Mouse (Mus musculus) heart, postnatal 14 days (tissue): Measurements from ENCODE around the gene Agpat2. TPM values are rescaled to one million over a fixed set of nuclear protein-coding genes. Genes with fewer than 3 reads are reported as not detected.
A peak's percentile ranks its signal among the peaks of the same experiment; 100 is the strongest.

Experiments used
- DNase-seq, 2 experiments: peaks; one replicate each; pipeline ENCODE4 v3.0.0; 2021 to 2022
- intact Hi-C: fragments of 180-260 bp; cut with DNase I; formaldehyde crosslinking; loops from one replicate; pipeline ENCODE4 v1.15.1; 2025
- long read RNA-seq, 2 experiments: library from polyadenylated mRNA; stranded (forward); transcript quantifications; one replicate each; pipeline ENCODE4 v2.0.0; 2021
- total RNA-seq, 2 experiments: library from RNA; stranded (reverse); gene quantifications; 2 replicates each; pipeline ENCODE4 v1.2.3; 2021

Gene Agpat2
- total RNA-seq = 10 to 100 TPM; 47.8 to 51.8 TPM
- long read RNA-seq, experiment 1, transcript Agpat2-202 (6 exons, 1,273 nt) = minor isoform, 10 of 141 reads
- long read RNA-seq, experiment 1, transcript Agpat2-201 (6 exons, 1,489 nt) = major isoform, 114 of 141 reads
- long read RNA-seq, experiment 1, partial matches to known transcripts = 12 of 141 reads
- long read RNA-seq, experiment 1, other reads (novel, unspliced or antisense) = 4 of 141 reads
- long read RNA-seq, experiment 2, transcript Agpat2-202 (6 exons, 1,273 nt) = minor isoform, 6 of 149 reads
- long read RNA-seq, experiment 2, transcript Agpat2-201 (6 exons, 1,489 nt) = major isoform, 127 of 149 reads
- long read RNA-seq, experiment 2, partial matches to known transcripts = 16 of 149 reads
- long read RNA-seq, experiment 2, other reads (novel, unspliced or antisense) = 0 of 149 reads

DNA sequence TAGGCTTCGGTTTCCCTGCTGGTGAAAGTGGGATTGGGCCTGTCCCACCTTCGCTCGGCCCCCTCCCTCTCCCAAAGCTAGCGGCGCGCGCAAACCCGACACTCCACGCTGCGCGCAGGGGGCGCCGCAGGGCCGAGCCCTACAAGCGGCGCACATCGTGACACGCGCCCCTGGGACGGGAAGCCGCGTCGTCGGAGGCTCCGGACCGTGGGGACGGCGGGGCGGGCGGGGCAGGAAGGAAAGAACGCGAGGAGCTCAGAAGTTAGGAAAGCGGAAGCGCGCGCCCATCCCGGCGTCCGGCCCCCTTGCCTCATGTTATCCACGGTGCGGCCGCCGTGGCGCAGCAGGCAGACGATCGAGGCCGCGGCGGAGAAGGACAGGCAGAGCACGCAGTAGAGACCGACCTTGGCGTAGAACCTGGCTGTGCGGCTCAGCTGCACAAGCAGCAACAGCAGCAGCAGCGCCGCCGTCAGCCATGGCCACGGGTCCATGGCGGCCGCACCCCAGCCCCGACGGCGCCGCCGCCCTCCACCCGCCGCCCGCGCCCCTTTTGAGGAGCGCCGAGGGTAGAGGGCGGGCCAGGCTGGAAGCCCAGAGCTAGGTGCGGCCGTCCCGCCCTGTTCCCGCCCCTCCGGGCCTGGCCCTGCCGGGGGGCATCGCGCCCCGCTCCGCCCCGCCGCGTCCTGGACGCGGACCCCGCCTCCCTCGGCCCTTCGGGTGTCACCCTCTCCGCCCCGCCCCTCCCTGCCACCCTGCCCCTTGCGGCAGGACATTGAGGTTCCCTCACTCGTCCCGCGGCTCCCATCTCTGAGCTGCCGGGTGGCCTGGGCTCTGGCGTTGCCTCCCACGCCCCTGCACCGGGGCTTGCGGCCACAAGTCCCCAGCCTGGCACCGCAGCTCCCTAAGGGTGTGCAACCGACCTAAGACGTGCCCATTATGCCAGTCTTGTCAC, at the start of gene Agpat2:
Gene Agpat2 (minus strand): TSS at position 698 of the 952 bp plus-strand sequence.
- intact Hi-C loops = no loop called here

DNA sequence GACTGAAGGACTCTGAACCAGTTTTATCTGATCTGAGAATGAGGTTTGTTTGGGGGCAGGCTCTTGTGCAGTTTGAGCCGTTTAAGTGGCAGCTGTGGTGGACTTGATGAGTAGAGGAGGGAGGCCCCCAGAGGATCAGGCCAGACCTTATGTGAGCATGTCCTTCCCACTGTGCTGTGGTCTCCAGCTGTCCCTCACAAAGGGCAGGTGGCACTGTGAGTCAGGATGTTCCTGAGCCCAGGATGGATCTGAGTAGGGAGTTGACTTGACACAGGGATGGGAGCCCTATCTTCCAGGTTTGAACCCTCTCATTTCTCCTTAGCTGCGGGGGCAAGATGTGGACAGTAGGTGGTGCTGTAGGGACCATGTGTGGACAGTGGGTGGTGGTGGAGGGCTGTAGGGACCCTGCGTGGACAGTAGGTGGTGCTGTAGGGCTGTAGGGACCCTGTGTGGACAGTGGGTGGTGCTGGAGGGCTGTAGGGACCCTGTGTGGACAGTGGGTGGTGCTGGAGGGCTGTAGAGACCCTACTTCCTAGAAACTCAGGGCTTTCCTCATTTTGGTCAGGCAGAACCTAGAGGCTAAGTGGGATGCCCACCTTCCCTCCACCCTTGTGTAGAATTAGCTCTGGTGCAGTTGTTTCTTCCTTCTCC, 42.6 kb upstream of the Agpat2 start:
- intact Hi-C loops = loop anchor here (1.0 to 10.0 kb wide), 3 partner anchors 318 to 591 kb away; partner anchors contain the start of gene Rexo4
- DNase-seq = peak; percentile 74 to 80

More for the DNA sequence above, at the start of gene Agpat2:
- peak; percentile 83 to 85 for DNase-seq

GRCm38 (mm10) chr2:26643942-26644341, 39.7 kb upstream of the Agpat2 start:
- peak in 1 of 2 experiments; percentile 51 for DNase-seq
- intact Hi-C loops = loop anchor here (10.0 kb wide), 1 partner anchor 321 kb away; the partner anchor contains the start of gene Rexo4

DNA sequence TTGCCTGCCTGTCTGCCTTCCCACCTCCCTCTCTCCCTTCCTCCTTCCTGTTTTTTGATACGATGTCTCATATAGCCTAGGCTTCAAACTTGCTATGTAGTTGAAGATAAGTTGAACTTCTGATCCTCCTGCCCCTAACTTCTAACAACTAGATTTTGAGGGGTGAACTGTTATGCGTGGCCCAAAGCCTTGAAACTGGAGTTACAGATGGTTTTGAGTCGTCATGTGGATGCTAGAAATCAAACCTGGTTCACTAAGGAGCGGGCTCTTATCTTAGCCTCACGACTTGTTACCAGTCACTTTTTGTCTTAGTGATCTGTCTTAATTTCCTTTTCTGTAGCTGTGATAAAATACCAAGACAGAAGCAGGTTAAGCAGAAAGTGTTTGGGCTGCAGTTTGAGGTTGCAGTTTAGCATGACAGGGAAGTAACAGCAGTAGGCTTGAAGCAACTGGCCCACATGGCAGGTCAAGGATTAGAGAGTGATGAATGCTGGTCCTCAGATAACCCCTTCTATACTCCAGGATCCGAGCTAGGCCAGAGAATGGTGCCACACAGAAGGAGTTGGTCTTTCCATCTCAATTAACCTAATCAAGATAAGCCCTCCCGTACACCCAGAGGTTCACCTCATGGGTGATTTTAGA, 36.9 kb upstream of the Agpat2 start:
- intact Hi-C loops = loop anchor here (10.0 kb wide), 1 partner anchor 324 kb away; the partner anchor contains the start of gene Rexo4
- no peak for DNase-seq

DNA sequence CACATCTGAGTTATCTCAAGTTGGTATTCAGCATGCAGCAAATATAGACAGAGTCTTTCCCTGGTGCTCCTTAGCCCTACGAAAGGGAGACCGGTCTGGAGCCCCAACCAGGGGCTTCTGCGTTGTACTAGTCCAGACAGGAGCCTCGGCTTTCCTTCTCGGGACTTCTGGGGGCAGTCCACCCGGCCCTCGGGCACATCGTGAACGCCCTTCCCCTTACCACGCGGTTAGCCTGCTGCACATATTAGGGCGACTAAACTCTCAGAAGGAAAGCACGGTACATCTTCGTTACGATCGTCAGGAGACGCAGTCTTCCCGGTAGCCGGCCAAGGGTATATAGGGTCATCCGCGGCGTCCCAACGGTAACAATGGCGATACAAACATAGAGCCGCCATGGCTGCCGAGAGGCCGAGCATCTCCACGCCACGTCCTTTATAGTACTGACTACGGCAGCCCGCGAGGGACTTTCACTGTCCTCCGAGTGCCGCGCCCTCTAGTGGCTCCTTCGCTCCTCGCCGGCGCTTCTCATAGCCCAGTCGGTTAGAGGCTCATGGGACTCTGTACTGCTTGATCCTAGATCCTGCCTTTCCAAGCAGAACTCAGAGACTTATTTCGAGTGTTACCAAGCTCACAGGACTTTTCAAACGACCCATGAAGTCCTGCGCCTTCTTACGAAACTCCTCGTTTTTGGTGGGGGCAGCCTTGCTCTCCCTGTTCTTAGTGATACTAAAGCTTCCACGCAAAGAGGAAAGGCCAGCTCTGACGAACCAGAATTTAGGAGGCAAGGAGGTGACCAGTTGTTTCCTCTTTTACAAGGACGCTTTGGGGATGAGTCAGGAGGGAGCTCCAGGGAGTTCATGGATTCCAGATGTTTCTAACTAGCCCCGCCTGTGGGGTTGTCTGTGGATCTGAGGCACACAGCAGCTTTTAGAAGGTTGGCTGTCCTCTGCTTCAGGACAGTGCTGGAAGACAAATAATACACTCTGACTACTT, 35.9 kb upstream of the Agpat2 start:
- intact Hi-C loops = loop anchor here (2.0 to 10.0 kb wide), 2 partner anchors 33 to 325 kb away; partner anchors contain the start of gene Rexo4

DNA sequence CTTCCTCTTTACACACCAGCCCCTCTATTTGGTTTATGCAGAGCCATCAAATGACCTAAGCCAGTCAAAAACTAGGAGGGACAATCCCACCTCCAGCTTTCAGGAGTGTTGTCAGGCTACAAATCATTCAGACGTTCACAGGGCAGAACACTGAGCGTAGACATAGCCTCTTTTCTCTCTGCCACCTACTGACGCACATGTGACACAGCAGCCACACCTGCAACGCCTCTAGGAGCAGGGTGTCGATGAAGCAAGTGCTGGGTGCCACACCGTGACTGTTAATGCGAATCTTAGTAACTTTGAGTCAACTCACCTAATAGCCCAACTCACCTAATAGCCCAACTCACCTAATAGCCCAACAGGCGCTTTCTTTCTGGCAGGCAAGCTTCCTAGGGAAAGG, 34.9 kb upstream of the Agpat2 start:
- intact Hi-C loops = loop anchor here (2.0 kb wide), 1 partner anchor 32 kb away; no protein-coding TSS in a partner anchor
- DNase-seq = peak; percentile 12 to 53

More for the DNA sequence above, 35.9 kb upstream of the Agpat2 start:
- peak; percentile 97 to 99 for DNase-seq

DNA sequence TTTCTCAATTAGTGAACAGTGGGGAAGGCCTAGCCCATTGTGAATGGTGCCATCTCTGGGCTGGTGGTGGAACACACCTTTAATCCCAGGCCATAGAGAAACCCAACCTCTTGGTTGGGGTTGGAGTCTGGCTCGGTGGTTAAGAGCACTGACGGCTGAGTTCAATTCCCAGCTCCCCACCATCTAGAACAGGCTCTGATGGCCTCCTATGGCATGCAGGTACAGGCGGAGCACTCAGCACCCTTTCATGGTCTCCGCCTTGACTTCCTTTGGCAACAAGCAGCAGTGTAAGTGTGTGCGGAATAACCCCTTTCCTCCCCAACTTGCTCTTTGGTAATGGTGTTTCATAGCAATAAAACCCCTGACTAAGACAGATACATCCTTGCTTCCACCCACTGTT, 34.4 kb upstream of the Agpat2 start:
- intact Hi-C loops = loop anchor here (2.0 kb wide), 1 partner anchor 32 kb away; no protein-coding TSS in a partner anchor
- no peak for DNase-seq

DNA sequence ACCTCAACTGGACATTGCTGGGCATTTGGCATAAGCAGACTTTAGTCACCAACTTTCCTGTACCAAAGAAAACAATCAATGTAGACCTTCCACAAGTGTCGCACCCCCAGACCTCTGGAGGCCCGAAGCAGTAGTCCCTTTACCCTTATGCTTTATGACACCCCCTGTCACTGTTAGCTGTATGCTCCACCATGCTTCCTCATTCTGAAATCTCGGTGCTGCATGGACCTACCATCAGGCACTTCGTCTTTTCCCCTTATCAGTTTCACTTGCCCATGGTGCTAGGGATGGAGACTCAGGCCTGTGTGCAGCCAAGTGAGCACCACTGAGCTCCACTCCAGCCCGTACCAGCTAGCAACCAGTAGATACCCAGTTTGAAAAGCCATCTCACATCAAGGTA, 33.8 kb upstream of the Agpat2 start:
- intact Hi-C loops = loop anchor here (2.0 kb wide), 1 partner anchor 31 kb away; no protein-coding TSS in a partner anchor
- no peak for DNase-seq

DNA sequence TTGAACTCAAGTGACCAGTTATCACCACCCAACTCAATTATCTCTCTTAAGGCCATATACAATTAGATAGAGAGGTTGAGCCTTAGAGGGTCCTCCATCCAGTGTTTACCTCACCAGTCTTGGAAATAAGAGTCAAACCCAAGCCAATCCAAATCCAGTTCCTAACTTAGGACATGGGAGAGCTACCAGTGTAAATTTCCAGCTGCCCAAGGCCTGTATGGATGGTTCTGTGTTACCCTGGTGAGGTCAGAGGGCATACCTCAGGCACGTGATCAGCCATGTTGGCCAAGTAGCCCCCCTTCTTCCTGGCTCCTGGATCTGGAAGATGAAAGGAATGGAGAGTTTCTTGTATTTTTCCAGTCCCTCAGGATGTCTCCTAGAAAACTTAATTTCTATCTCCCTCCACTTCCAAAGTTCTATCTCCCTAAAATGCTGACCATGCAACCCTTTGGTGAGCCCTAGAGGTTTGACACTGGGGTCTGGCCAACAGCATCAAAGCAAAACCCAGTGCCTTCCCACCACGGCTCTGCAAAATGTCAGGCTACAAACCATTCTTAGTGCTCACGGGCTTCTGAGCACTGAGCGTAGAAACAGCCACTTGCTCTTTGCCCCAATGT, 33.2 kb upstream of the Agpat2 start:
- DNase-seq = no peak
- intact Hi-C loops = no loop called here

- intact Hi-C loops = no loop called here
- no peak for DNase-seq
These were observed 32.1 kb upstream of the Agpat2 start for GRCm38 (mm10) chr2:26636325-26636635.

- intact Hi-C loops = no loop called here
These were observed 31.5 kb upstream of the Agpat2 start for GRCm38 (mm10) chr2:26635489-26636324.

GRCm38 (mm10) chr2:26634629-26635488, 30.6 kb upstream of the Agpat2 start:
- intact Hi-C loops = no loop called here

More at GRCm38 (mm10) chr2:26635489-26636324, 31.5 kb upstream of the Agpat2 start:
- DNase-seq = no peak

GRCm38 (mm10) chr2:26633953-26634530, 29.8 kb upstream of the Agpat2 start:
- intact Hi-C loops = no loop called here
- DNase-seq = no peak

More at GRCm38 (mm10) chr2:26634629-26635488, 30.6 kb upstream of the Agpat2 start:
- DNase-seq = no peak

- intact Hi-C loops = no loop called here
- no peak for DNase-seq
These were observed 28.6 kb upstream of the Agpat2 start for GRCm38 (mm10) chr2:26632541-26633395.
